Comparison of ENCODE assay signal across 9 mouse cellular contexts in genomic region chr2:101862219-101863123, GRCm38 (mm10). TPM values are rescaled to one million over a fixed set of nuclear protein-coding genes. Genes with fewer than 3 reads are reported as not detected.
DNase-seq lines count a peak whose midpoint lies in the region; ATAC-seq lines count a peak whose summit lies in the region.
"Had no signal": no experiment of that assay in that cellular context is flagged by ENCODE, and none has a peak within 500 bp of the region (broad histone marks: within the 10 kb centered on the region; RNA-seq: fewer than 3 reads in every experiment).

No protein-coding gene starts in this region.

- 71% methylated on average over 15 of the region's 15 CpGs for WGBS in hindbrain, embryonic 15.5 days
- WGBS in hindbrain, embryonic 12.5 days: 81% methylated on average over 15 of the region's 15 CpGs
- 24% methylated on average over 15 of the region's 15 CpGs for WGBS in limb, embryonic 15.5 days

- H3K4me2 ChIP-seq in hindbrain, embryonic 15.5 days: no peak overlapping the region
- H3K4me2 ChIP-seq in hindbrain, embryonic 12.5 days (replicated peaks): no peak overlapping the region
- H3K4me2 ChIP-seq in limb, embryonic 15.5 days: peak overlapping the region; percentile 10; the same call in 1 of the 2 replicates
- H3K4me2 ChIP-seq: embryonic facial prominence, embryonic 12.5 days had no signal

- no peak overlapping the region for H3K27ac ChIP-seq in hindbrain, embryonic 15.5 days (replicated peaks)
- H3K27ac ChIP-seq in hindbrain, embryonic 12.5 days: no peak overlapping the region
- H3K27ac ChIP-seq in limb, embryonic 15.5 days: peak overlapping the region; percentile 59
- H3K27ac ChIP-seq: embryonic facial prominence, embryonic 12.5 days had no signal

- 0 out of 2 replicates have a peak, but pooled peaks cover 5% of the 10 kb centered on the region for H3K4me1 ChIP-seq in hindbrain, embryonic 15.5 days (replicated peaks)
- no peaks in the 10 kb centered on the region for H3K4me1 ChIP-seq in hindbrain, embryonic 12.5 days
- H3K4me1 ChIP-seq in limb, embryonic 15.5 days: peaks cover 14% of the 10 kb centered on the region

- peak; percentile 63; the same call in 1 of the 2 replicates for ATAC-seq in hindbrain, embryonic 15.5 days (ENCODE audit: low FRiP score, low read depth)
- no peak for ATAC-seq in hindbrain, embryonic 12.5 days (ENCODE audit: low FRiP score)
- 0 out of 2 replicates have a peak, but pooled peaks have one; percentile 20 for ATAC-seq in limb, embryonic 15.5 days (ENCODE audit: insufficient number of reproducible peaks, low FRiP score, low TSS enrichment, low read depth)
- no peak for ATAC-seq in erythroblast, adult 5-6 weeks (replicated peaks; ENCODE audit: low FRiP score, poor library complexity, severe bottlenecking)

- intact Hi-C loops in heart, postnatal 10 days (cut with DNase I): no loop called here

- H3K4me3 ChIP-seq in hindbrain, embryonic 15.5 days: no peak overlapping the region
- no peak overlapping the region for H3K4me3 ChIP-seq in hindbrain, embryonic 12.5 days
- no peak overlapping the region for H3K4me3 ChIP-seq in limb, embryonic 15.5 days
- H3K4me3 ChIP-seq: embryonic facial prominence, embryonic 12.5 days had no signal

- H3K9ac ChIP-seq in hindbrain, embryonic 15.5 days: no peak overlapping the region
- no peak overlapping the region for H3K9ac ChIP-seq in hindbrain, embryonic 12.5 days
- H3K9ac ChIP-seq in limb, embryonic 15.5 days: no peak overlapping the region
- H3K9ac ChIP-seq: embryonic facial prominence, embryonic 12.5 days had no signal

- no peaks in the 10 kb centered on the region for H3K9me3 ChIP-seq in hindbrain, embryonic 15.5 days
- no peaks in the 10 kb centered on the region for H3K9me3 ChIP-seq in hindbrain, embryonic 12.5 days (replicated peaks)
- H3K9me3 ChIP-seq in limb, embryonic 15.5 days: no peaks in the 10 kb centered on the region
- H3K9me3 ChIP-seq: embryonic facial prominence, embryonic 12.5 days had no signal

- H3K27me3 ChIP-seq in hindbrain, embryonic 15.5 days: no peaks in the 10 kb centered on the region
- H3K27me3 ChIP-seq in hindbrain, embryonic 12.5 days: no peaks in the 10 kb centered on the region
- H3K27me3 ChIP-seq in limb, embryonic 15.5 days: no peaks in the 10 kb centered on the region
- H3K27me3 ChIP-seq: embryonic facial prominence, embryonic 12.5 days had no signal

- H3K36me3 ChIP-seq in hindbrain, embryonic 15.5 days: no peaks in the 10 kb centered on the region
- H3K36me3 ChIP-seq in hindbrain, embryonic 12.5 days: no peaks in the 10 kb centered on the region
- no peaks in the 10 kb centered on the region for H3K36me3 ChIP-seq in limb, embryonic 15.5 days
- H3K36me3 ChIP-seq: embryonic facial prominence, embryonic 12.5 days had no signal

- DNase-seq in adrenal gland, adult 2 months: peak; percentile 85
- DNase-seq in heart, postnatal 10 days: peak; percentile 51 to 55
- DNase-seq in frontal cortex, adult 2 months (ENCODE audit: extremely low spot score in 1 of 2, low spot score in 1 of 2): no peak
- no peak for DNase-seq in MN1 (ENCODE audit: low spot score)

RNA-seq across cellular contexts. Expression of gene Prr5l, which starts 20.4 kb away (rescaled TPM):
- 5.9 and 6.6 TPM in 2 replicates for polyA plus RNA-seq in hindbrain, embryonic 15.5 days (2015; fragmentation: Nextera tagmentation; extraction: Ambion mirVana)
- polyA plus RNA-seq in hindbrain, embryonic 12.5 days (2016; fragmentation: Nextera tagmentation; extraction: Ambion mirVana): 12.4 and 13.6 TPM in 2 replicates
- total RNA-seq in adrenal gland, adult 2 months (2021): 1 to 10 TPM; 4.0 to 5.0 TPM
- 6.4 and 7.0 TPM in 2 replicates for polyA plus RNA-seq in adrenal gland, adult 2 months (2012; rRNA removed)
- 1 to 10 TPM; 2.6 to 4.0 TPM for total RNA-seq in heart, postnatal 10 days (2021)
- 32.7 and 32.8 TPM in 2 replicates for polyA plus RNA-seq in limb, embryonic 15.5 days (2015; fragmentation: Nextera tagmentation; extraction: Ambion mirVana)
- 0.58 TPM in 1 of 2 replicates, not detected in the other for total RNA-seq in erythroblast, adult 5-6 weeks (2015; ENCODE audit: low replicate concordance)
- total RNA-seq in erythroblast, adult 5-6 weeks (2017; ENCODE audit: low replicate concordance): 0.28 and 0.60 TPM in 2 replicates
- 12.0 and 12.5 TPM in 2 replicates for polyA plus RNA-seq in frontal cortex, adult 2 months (2012; rRNA removed)

RNA-seq across cellular contexts. Expression of gene Commd9, which starts 23.6 kb away (rescaled TPM):
- polyA plus RNA-seq in hindbrain, embryonic 15.5 days (2015; fragmentation: Nextera tagmentation; extraction: Ambion mirVana): 97.3 and 100 TPM in 2 replicates
- polyA plus RNA-seq in hindbrain, embryonic 12.5 days (2016; fragmentation: Nextera tagmentation; extraction: Ambion mirVana): 76.2 and 85.3 TPM in 2 replicates
- 10 to 100 TPM; 40.8 to 54.0 TPM for total RNA-seq in adrenal gland, adult 2 months (2021)
- polyA plus RNA-seq in adrenal gland, adult 2 months (2012; rRNA removed): 37.6 and 46.8 TPM in 2 replicates
- total RNA-seq in heart, postnatal 10 days (2021): 10 to 100 TPM; 28.6 to 35.7 TPM
- 73.9 and 80.7 TPM in 2 replicates for polyA plus RNA-seq in limb, embryonic 15.5 days (2015; fragmentation: Nextera tagmentation; extraction: Ambion mirVana)
- total RNA-seq in erythroblast, adult 5-6 weeks (2015; ENCODE audit: low replicate concordance): 1.9 TPM in 1 of 2 replicates, not detected in the other
- total RNA-seq in erythroblast, adult 5-6 weeks (2017; ENCODE audit: low replicate concordance): 2.3 and 3.6 TPM in 2 replicates
- 88.4 and 94.8 TPM in 2 replicates for polyA plus RNA-seq in frontal cortex, adult 2 months (2012; rRNA removed)

Comparison
In these comparisons a context has a peak if more than half of its experiments do, and no peak if none do; other contexts are left out.
1. ATAC-seq: peak in hindbrain, embryonic 15.5 days (single experiment) and limb, embryonic 15.5 days (single experiment); none in hindbrain, embryonic 12.5 days (single experiment) and erythroblast, adult 5-6 weeks (single experiment).
2. DNase-seq: peak in adrenal gland, adult 2 months (single experiment) and heart, postnatal 10 days (2 of 2); none in frontal cortex, adult 2 months (0 of 2) and MN1 (single experiment).